Mouse (Mus musculus) forebrain, embryonic 12.5 days (tissue): Measurements from ENCODE around the gene Os9. TPM values are rescaled to one million over a fixed set of nuclear protein-coding genes. Genes with fewer than 3 reads are reported as not detected.

Source experiments
- ATAC-seq: fragments of 200-750 bp; cut with Nextera tagmentation; 2 replicates; pipeline ENCODE4 v1.8.0; 2017; ENCODE audit warnings: moderate TSS enrichment; ENCODE audit not compliant: low FRiP score
- H3K27ac ChIP-seq: fragments of 300-500 bp; sonication (generic); 2 replicates; pipeline ENCODE4 v1.5.1; 2016; ENCODE audit warnings: mild to moderate bottlenecking
- H3K27me3 ChIP-seq: fragments of 300-500 bp; sonication (generic); 2 replicates; pipeline ENCODE4 v1.6.1; 2016; ENCODE audit warnings: mild to moderate bottlenecking
- H3K36me3 ChIP-seq: fragments of 300-500 bp; sonication (generic); replicated peaks from 2 replicates; pipeline ENCODE4 v1.6.1; 2016; ENCODE audit warnings: mild to moderate bottlenecking
- H3K4me1 ChIP-seq: fragments of 300-500 bp; sonication (generic); 2 replicates; pipeline ENCODE4 v1.6.1; 2016
- H3K4me2 ChIP-seq: fragments of 300-500 bp; sonication (generic); 2 replicates; pipeline ENCODE4 v1.6.1; 2016; ENCODE audit warnings: mild to moderate bottlenecking, moderate library complexity
- H3K4me3 ChIP-seq: fragments of 300-500 bp; sonication (generic); replicated peaks from 2 replicates; pipeline ENCODE4 v1.5.1; 2016; ENCODE audit warnings: mild to moderate bottlenecking
- H3K9ac ChIP-seq: fragments of 300-500 bp; sonication (generic); 2 replicates; pipeline ENCODE4 v1.6.1; 2016; ENCODE audit warnings: mild to moderate bottlenecking
- H3K9me3 ChIP-seq: fragments of 300-500 bp; sonication (generic); 2 replicates; pipeline ENCODE4 v1.6.1; 2016
- WGBS: fragments of 180-500 bp; shearing (Covaris S2); methylation state at CpG from one replicate; pipeline ENCODE4 v1.1.7; 2016; 5-methylcytosine and 5-hydroxymethylcytosine counted together
- polyA plus RNA-seq: library from polyadenylated mRNA; unstranded; fragments of >200 nt; fragmentation: Nextera tagmentation; extraction: Ambion mirVana; gene quantifications from 2 replicates; pipeline ENCODE4 v1.2.1, GENCODE M21; 2016

Gene Os9
- polyA plus RNA-seq, 1 experiment from 2014 or later = 86.1 TPM

- Histone ChIP-seq H3K27me3 (no peaks in the 10 kb centered on the region), H3K27ac (no peak overlapping the region), H3K4me3 (no peak overlapping the region), H3K4me1 (no peaks in the 10 kb centered on the region), H3K36me3 (peaks cover 21% of the 10 kb centered on the region), H3K4me2 (no peak overlapping the region), H3K9me3 (no peaks in the 10 kb centered on the region), H3K9ac (no peak overlapping the region)
- no peak for ATAC-seq
- 90% methylated on average over 16 of the region's 16 CpGs for WGBS
Measured at GRCm38 (mm10) chr10:127107563-127108261, 13.2 kb downstream of the Os9 start.

- no peak overlapping the region for H3K4me3 ChIP-seq
- peaks cover 40% of the 10 kb centered on the region for H3K36me3 ChIP-seq
- no peak overlapping the region for H3K4me2 ChIP-seq
- H3K27me3 ChIP-seq = no peaks in the 10 kb centered on the region
- H3K9ac ChIP-seq = no peak overlapping the region
- ATAC-seq = no peak
- no peaks in the 10 kb centered on the region for H3K9me3 ChIP-seq
- H3K4me1 ChIP-seq = no peaks in the 10 kb centered on the region
- WGBS = 86% methylated on average over 7 of the region's 7 CpGs
- no peak overlapping the region for H3K27ac ChIP-seq
Measured at GRCm38 (mm10) chr10:127103631-127104030, 17.3 kb downstream of the Os9 start.

GRCm38 (mm10) chr10:127101151-127101550 lies 19.8 kb downstream of the Os9 start:
- Histone ChIP-seq H3K4me2 (no peak overlapping the region), H3K36me3 (peaks cover 50% of the 10 kb centered on the region), H3K27me3 (no peaks in the 10 kb centered on the region), H3K27ac (no peak overlapping the region), H3K4me3 (no peak overlapping the region), H3K4me1 (no peaks in the 10 kb centered on the region), H3K9me3 (no peaks in the 10 kb centered on the region), H3K9ac (no peak overlapping the region)
- WGBS = 87% methylated on average over 6 of the region's 6 CpGs
- ATAC-seq = no peak

- Histone ChIP-seq H3K4me1 (no peaks in the 10 kb centered on the region), H3K27ac (no peak overlapping the region), H3K9me3 (no peaks in the 10 kb centered on the region), H3K9ac (no peak overlapping the region), H3K27me3 (no peaks in the 10 kb centered on the region), H3K36me3 (peaks cover 55% of the 10 kb centered on the region), H3K4me2 (no peak overlapping the region), H3K4me3 (no peak overlapping the region)
- 90% methylated on average over 8 of the region's 8 CpGs for WGBS
- ATAC-seq = no peak
Measured at GRCm38 (mm10) chr10:127100414-127100813, 20.5 kb downstream of the Os9 start.

GRCm38 (mm10) chr10:127099868-127100267 lies 21.1 kb downstream of the Os9 start:
- Histone ChIP-seq H3K4me3 (no peak overlapping the region), H3K27me3 (no peaks in the 10 kb centered on the region), H3K36me3 (peaks cover 58% of the 10 kb centered on the region), H3K9ac (no peak overlapping the region), H3K4me1 (no peaks in the 10 kb centered on the region), H3K9me3 (no peaks in the 10 kb centered on the region), H3K4me2 (no peak overlapping the region), H3K27ac (no peak overlapping the region)
- ATAC-seq = no peak
- whole genome bisulfite sequencing = 95% methylated on average over 15 of the region's 15 CpGs

- Histone ChIP-seq H3K4me3 (no peak overlapping the region), H3K27me3 (no peaks in the 10 kb centered on the region), H3K27ac (no peak overlapping the region), H3K4me2 (no peak overlapping the region), H3K36me3 (peaks cover 57% of the 10 kb centered on the region), H3K4me1 (peaks cover 4% of the 10 kb centered on the region; the same call in 1 of the 2 replicates), H3K9ac (no peak overlapping the region), H3K9me3 (no peaks in the 10 kb centered on the region)
- ATAC-seq = no peak
- 90% methylated on average over 10 of the region's 10 CpGs for WGBS
Measured at GRCm38 (mm10) chr10:127099191-127099590, 21.7 kb downstream of the Os9 start.

- Histone ChIP-seq H3K27me3 (peaks cover 4% of the 10 kb centered on the region; the same call in 1 of the 2 replicates), H3K9ac (no peak overlapping the region), H3K36me3 (peaks cover 57% of the 10 kb centered on the region), H3K4me1 (peaks cover 4% of the 10 kb centered on the region; the same call in 1 of the 2 replicates), H3K4me3 (no peak overlapping the region), H3K9me3 (no peaks in the 10 kb centered on the region), H3K4me2 (no peak overlapping the region), H3K27ac (no peak overlapping the region)
- WGBS = 82% methylated on average over 20 of the region's 20 CpGs
- ATAC-seq = no peak
Measured at GRCm38 (mm10) chr10:127098514-127098913, 22.4 kb downstream of the Os9 start.

GRCm38 (mm10) chr10:127094382-127094802 lies 26.5 kb downstream of the Os9 start:
- no peak overlapping the region for H3K4me3 ChIP-seq
- no peak overlapping the region for H3K27ac ChIP-seq
- no peaks in the 10 kb centered on the region for H3K9me3 ChIP-seq
- peaks cover 19% of the 10 kb centered on the region for H3K4me1 ChIP-seq
- H3K36me3 ChIP-seq = peaks cover 46% of the 10 kb centered on the region
- H3K9ac ChIP-seq = no peak overlapping the region
- peaks cover 45% of the 10 kb centered on the region for H3K27me3 ChIP-seq
- WGBS = 51% methylated on average over 7 of the region's 7 CpGs
- no peak overlapping the region for H3K4me2 ChIP-seq
- ATAC-seq = no peak

- Histone ChIP-seq H3K4me1 (peaks cover 19% of the 10 kb centered on the region), H3K27ac (no peak overlapping the region), H3K4me3 (no peak overlapping the region), H3K4me2 (no peak overlapping the region), H3K9ac (no peak overlapping the region), H3K9me3 (no peaks in the 10 kb centered on the region), H3K36me3 (peaks cover 31% of the 10 kb centered on the region), H3K27me3 (peaks cover 60% of the 10 kb centered on the region)
- ATAC-seq = no peak
- WGBS = 57% methylated on average over 4 of the region's 4 CpGs
Measured at GRCm38 (mm10) chr10:127092742-127093141, 28.2 kb downstream of the Os9 start.

- H3K4me2 ChIP-seq = peak overlapping the region; percentile 52
- peak overlapping the region; percentile 25; the same call in 1 of the 2 replicates for H3K9ac ChIP-seq
- peak; percentile 40; the same call in 1 of the 2 replicates for ATAC-seq
- H3K36me3 ChIP-seq = peaks cover 24% of the 10 kb centered on the region
- peak overlapping the region; percentile 33 for H3K4me3 ChIP-seq
- WGBS = 7% methylated on average over 48 of the region's 51 CpGs
- peaks cover 19% of the 10 kb centered on the region for H3K4me1 ChIP-seq
- H3K27me3 ChIP-seq = peaks cover 69% of the 10 kb centered on the region
- H3K9me3 ChIP-seq = no peaks in the 10 kb centered on the region
- H3K27ac ChIP-seq = no peak overlapping the region; the same call in 1 of the 2 replicates
Measured at GRCm38 (mm10) chr10:127091507-127092396, 29.2 kb downstream of the Os9 start.

- peak overlapping the region; percentile 52 for H3K4me2 ChIP-seq
- H3K36me3 ChIP-seq = peaks cover 14% of the 10 kb centered on the region
- H3K9ac ChIP-seq = 0 out of 2 replicates have a peak overlapping the region, but pooled peaks have one; percentile 25
- no peaks in the 10 kb centered on the region for H3K9me3 ChIP-seq
- no peak overlapping the region for H3K27ac ChIP-seq
- 7% methylated on average over 57 of the region's 57 CpGs for WGBS
- H3K4me1 ChIP-seq = peaks cover 19% of the 10 kb centered on the region
- H3K27me3 ChIP-seq = peaks cover 69% of the 10 kb centered on the region
- H3K4me3 ChIP-seq = peak overlapping the region; percentile 33
- ATAC-seq = peak; percentile 9; the same call in 1 of the 2 replicates
Measured at GRCm38 (mm10) chr10:127090560-127091411, 30.1 kb downstream of the Os9 start.

- Histone ChIP-seq H3K27me3 (peaks cover 83% of the 10 kb centered on the region), H3K27ac (no peak overlapping the region), H3K9me3 (no peaks in the 10 kb centered on the region), H3K9ac (no peak overlapping the region), H3K4me2 (no peak overlapping the region), H3K4me3 (no peak overlapping the region), H3K4me1 (peaks cover 22% of the 10 kb centered on the region), H3K36me3 (peaks cover 4% of the 10 kb centered on the region)
- ATAC-seq = no peak
- WGBS = 81% methylated on average over 6 of the region's 6 CpGs
Measured at GRCm38 (mm10) chr10:127085633-127086032, 35.3 kb downstream of the Os9 start.
